Mouse (Mus musculus) layer of hippocampus, adult 9-10 months (tissue): ENCODE measurements at regions not wholly inside any gene's neighbourhood (a gene's known extent, or its start where the extent isn't known, plus 50 kb on each side); places are given as distances from the start of the nearest gene placed in this dataset.
A peak's percentile ranks its signal among the peaks of the same experiment; 100 is the strongest.

Source experiments
- DNase-seq: peaks from one replicate; pipeline ENCODE4 v3.0.0; 2022; ENCODE audit warnings: low spot score

GRCm38 (mm10) chr6:35608336-35608735, 68.6 kb upstream of the Mtpn start:
- DNase-seq = no peak

- no peak for DNase-seq
Measured at GRCm38 (mm10) chr6:35605100-35605499, 65.4 kb upstream of the Mtpn start.

DNA sequence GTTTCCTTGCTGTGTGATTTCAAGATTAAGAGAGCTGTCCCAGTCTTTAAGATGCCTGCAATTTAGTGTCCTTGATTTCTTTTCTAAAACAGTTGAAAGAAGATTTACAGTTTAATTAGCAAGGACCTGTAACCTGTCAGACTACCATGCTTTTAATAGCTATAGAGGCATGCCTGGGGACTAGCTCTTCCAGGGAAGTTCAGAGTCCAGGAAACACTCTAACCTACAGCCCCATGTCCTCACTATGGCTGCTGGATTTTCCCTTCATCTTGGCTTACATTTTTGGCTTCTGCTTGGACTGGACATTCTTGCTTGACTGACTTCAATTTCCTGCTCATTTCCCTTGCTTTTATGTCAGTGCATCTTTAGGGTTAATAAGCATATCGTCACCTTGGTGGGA, 61.7 kb upstream of the Mtpn start:
- DNase-seq = no peak

DNA sequence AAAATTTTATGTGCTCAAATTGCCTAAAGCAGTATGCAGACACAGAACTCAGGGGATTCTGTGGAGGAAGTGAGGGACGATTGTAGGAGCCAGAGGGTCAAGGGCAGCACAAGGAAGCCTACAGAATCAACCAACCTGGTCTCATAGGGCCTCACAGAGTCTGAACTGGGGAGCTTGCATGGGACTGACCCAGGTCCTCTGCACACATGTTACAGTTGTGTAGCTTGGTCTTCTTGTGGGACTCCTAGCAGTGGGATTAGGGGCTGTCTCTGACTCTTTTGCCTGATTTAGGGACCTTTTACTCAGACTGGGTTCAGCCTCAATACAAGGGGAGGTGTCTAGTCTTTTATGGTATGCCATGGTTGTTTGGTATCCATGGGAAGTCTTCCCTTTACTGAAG, 60.2 kb upstream of the Mtpn start:
- DNase-seq = no peak

DNA sequence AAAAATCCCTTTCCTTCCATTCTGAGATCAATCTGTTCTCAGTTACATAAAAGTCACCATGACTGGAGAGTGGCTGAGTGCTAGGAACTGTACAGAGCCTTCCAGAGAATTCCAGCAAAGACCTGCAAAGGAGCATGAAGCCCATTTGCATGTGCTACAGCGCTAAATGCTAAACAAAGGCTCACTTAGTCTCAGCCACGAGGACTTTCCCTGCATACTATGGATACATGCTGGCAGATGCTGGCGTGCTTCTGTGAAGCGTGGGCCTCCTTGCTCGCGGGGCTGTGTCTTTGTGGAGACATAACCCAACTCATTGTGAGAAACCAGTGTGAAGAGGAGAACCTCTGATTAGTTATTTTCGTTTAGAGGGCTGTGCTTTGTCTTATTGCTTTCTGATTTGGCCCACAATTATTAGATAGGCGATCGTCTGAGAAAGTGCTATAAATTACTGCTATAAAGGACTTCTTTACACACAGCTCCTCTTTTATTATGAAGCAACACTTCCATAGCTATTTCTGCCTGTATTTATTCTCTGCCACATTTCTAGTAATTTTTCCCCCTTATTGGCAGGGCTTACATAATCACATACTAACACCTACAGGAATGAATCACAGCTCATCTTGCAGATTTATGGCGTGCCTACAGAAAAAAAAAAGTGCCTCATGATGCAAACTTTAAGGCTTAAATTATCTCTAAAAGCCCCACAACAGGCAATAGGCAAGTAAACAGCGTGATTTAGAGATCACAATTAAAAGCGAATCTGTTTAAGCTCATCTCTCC, 58.9 kb upstream of the Mtpn start:
- peak; percentile 25 for DNase-seq

DNA sequence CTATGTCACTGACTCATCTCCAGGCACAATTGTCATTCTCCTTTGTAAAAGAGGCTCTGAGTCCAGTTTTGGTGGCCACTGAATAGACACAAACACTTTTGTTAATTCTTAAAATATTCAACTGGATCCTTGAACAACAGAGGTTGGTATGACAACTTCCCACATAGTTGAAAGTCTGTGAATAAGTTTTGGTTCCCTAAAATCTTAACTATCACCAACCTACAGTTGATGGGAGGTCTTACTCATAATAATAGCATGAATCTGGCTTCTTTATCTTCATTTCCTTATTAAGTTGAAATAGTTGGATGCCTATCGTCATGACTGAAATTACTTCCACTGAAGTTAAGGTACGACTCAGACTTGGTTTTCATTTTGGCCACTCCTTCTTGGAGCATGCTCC, 55.3 kb upstream of the Mtpn start:
- no peak for DNase-seq

- no peak for DNase-seq
Measured at GRCm38 (mm10) chr6:35592234-35592633, 52.5 kb upstream of the Mtpn start.
